Mouse (Mus musculus) forebrain, postnatal 0 days (tissue): ENCODE measurements around the gene Bbs12. TPM values are rescaled to one million over a fixed set of nuclear protein-coding genes. Genes with fewer than 3 reads are reported as not detected.

ENCODE experiments used
- ATAC-seq: fragments of 200-750 bp; cut with Nextera tagmentation; 2 replicates; pipeline ENCODE4 v1.8.0; 2017; ENCODE audit warnings: mild to moderate bottlenecking, moderate library complexity
- DNase-seq: peaks from one replicate; pipeline ENCODE4 v3.0.0-alpha.2; 2015
- H3K27ac ChIP-seq: fragments of 300-500 bp; sonication (generic); 2 replicates; pipeline ENCODE4 v1.5.1; 2014; ENCODE audit warnings: low read depth, mild to moderate bottlenecking, antibody characterized with exemption, low read length, moderate library complexity, mixed read lengths
- H3K27me3 ChIP-seq: fragments of 300-500 bp; sonication (generic); 2 replicates; pipeline ENCODE4 v1.6.1; 2014; ENCODE audit warnings: mild to moderate bottlenecking, low read length, mixed read lengths; ENCODE audit not compliant: insufficient read depth
- H3K36me3 ChIP-seq: fragments of 300-500 bp; sonication (generic); 2 replicates; pipeline ENCODE4 v1.6.1; 2014; ENCODE audit warnings: mild to moderate bottlenecking, moderate library complexity; ENCODE audit not compliant: insufficient read depth
- H3K4me1 ChIP-seq: fragments of 300-500 bp; sonication (generic); 2 replicates; pipeline ENCODE4 v1.6.1; 2014; ENCODE audit warnings: antibody characterized with exemption; ENCODE audit not compliant: insufficient read depth
- H3K4me2 ChIP-seq: fragments of 300-500 bp; sonication (generic); 2 replicates; pipeline ENCODE4 v1.6.1; 2014; ENCODE audit warnings: low read depth, mild to moderate bottlenecking, moderate library complexity
- H3K4me3 ChIP-seq: fragments of 300-500 bp; sonication (generic); 2 replicates; pipeline ENCODE4 v1.5.1; 2014; ENCODE audit warnings: low read depth, low read length, mixed read lengths
- H3K9ac ChIP-seq: fragments of 300-500 bp; sonication (generic); 2 replicates; pipeline ENCODE4 v1.6.1; 2014; ENCODE audit warnings: mild to moderate bottlenecking
- H3K9me3 ChIP-seq: fragments of 300-500 bp; sonication (generic); 2 replicates; pipeline ENCODE4 v1.6.1; 2016; ENCODE audit warnings: low read length
- CTCF ChIP-seq: sonication (generic); IDR thresholded peaks from 2 replicates; pipeline ENCODE4 v1.5.1; 2016; ENCODE audit warnings: antibody characterized with exemption, control low read depth, low read depth
- WGBS: fragments of 180-500 bp; shearing (Covaris S2); extraction: QIAGEN DNeasy Blood & Tissue Kit; methylation state at CpG from one replicate; pipeline ENCODE4 v1.1.7; 2014; 5-methylcytosine and 5-hydroxymethylcytosine counted together
- polyA plus RNA-seq: library from polyadenylated mRNA; unstranded; fragments of >200 nt; fragmentation: Nextera tagmentation; extraction: Ambion mirVana; gene quantifications from 2 replicates; pipeline ENCODE4 v1.2.1, GENCODE M21; 2015
- total RNA-seq: library from RNA; depleted of rRNA; stranded (reverse); fragments of >200 nt; gene quantifications from 2 replicates; pipeline ENCODE4 v1.2.3, GENCODE M21; 2014

Bbs12 gene
- total and polyA plus RNA-seq, 2 experiments from 2014 or later: 3.8 to 6.4 TPM

DNA sequence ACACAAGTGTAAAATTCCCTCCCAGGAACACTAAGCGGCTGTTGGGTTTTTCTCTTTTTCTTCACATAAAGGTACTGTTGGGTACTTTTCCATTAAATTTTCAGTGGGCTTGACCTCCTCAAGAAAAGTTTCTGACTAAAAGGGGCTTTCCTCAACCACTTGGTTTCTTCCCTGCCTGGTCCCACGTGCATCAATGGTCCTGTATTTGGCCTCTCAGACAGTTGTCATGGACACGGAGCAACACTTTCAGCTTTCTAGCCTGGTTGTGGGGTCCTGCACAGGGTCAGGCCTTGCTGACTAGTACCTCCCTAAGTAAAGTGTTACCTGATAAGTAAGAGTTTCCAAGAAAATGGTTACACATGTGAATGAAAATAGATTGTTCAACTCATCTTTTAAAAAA is 12.9 kb upstream of the Bbs12 start:
- TF ChIP-seq CTCF: no peak
- no peak overlapping the region for H3K4me2 ChIP-seq
- H3K4me3 ChIP-seq: no peak overlapping the region
- no peak for DNase-seq
- no peak overlapping the region for H3K27ac ChIP-seq
- 78% methylated on average over 3 of the region's 3 CpGs for WGBS
- ATAC-seq: no peak
- H3K9ac ChIP-seq: no peak overlapping the region
- H3K9me3 ChIP-seq: no peaks in the 10 kb centered on the region
- H3K36me3 ChIP-seq: no peaks in the 10 kb centered on the region
- H3K27me3 ChIP-seq: no peaks in the 10 kb centered on the region
- H3K4me1 ChIP-seq: no peaks in the 10 kb centered on the region

DNA sequence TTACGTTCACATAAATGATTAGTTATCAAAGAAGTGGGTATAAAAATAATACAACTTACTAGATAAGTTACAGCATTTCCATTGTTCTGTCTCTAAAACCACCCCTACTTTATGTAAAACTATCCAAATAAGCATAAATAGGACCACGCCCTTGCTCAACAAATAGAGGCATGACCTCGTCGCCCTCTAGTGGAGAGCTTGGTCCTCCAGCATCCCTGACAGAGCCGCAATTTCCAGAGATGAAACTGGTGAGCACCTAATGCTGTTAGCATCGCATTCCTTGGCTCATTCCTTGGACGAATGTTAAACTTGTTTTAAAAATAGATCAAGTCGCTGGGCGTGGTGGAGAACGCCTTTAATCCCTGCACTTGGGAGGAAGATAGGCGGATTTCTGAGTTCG is 9.7 kb upstream of the Bbs12 start:
- 37% methylated on average over 12 of the region's 12 CpGs for WGBS
- Histone ChIP-seq H3K4me2 (no peak overlapping the region), H3K36me3 (no peaks in the 10 kb centered on the region), H3K9me3 (no peaks in the 10 kb centered on the region), H3K27me3 (no peaks in the 10 kb centered on the region), H3K4me1 (no peaks in the 10 kb centered on the region), H3K9ac (no peak overlapping the region), H3K4me3 (no peak overlapping the region), H3K27ac (no peak overlapping the region)
- TF ChIP-seq CTCF: peak; percentile 66
- ATAC-seq: peak; percentile 36; the same call in 1 of the 2 replicates
- DNase-seq: peak; percentile 31

DNA sequence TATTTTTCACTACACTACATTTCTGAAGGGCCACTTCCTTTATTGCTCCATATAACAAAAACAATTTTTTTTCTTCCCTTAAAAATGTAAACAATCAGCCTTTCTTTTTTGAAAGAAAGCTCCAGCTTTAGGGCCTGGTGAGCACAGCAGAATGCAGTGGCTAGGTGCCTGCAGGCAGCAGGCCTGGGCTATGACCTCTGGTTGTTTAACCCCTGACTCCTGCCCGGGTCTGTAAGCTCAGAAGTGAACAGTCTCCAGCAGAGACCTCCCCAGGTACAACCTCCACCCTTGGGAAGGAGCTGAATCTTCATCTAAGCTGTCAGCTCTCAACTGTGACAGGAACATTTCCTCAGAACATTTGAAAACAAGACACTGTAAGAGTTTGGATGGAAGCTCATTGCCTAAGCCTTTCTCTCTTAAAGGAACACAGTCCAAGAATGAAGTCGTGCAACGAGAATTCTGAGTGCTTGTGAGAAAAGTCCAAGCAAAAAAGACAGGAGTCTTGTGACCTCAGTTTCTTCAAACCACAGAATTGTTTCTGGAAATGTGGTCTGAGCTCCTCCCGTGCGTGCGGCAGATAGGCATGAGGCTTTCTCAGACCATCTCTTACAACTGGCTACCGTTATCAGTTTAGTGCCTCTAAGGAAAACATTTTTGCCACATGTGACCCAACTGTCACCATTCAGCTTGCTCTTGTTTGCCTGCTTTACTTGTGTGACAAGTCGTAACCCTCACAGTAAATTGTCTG is 8.8 kb upstream of the Bbs12 start:
- no peak for TF ChIP-seq CTCF
- H3K36me3 ChIP-seq: no peaks in the 10 kb centered on the region

DNA sequence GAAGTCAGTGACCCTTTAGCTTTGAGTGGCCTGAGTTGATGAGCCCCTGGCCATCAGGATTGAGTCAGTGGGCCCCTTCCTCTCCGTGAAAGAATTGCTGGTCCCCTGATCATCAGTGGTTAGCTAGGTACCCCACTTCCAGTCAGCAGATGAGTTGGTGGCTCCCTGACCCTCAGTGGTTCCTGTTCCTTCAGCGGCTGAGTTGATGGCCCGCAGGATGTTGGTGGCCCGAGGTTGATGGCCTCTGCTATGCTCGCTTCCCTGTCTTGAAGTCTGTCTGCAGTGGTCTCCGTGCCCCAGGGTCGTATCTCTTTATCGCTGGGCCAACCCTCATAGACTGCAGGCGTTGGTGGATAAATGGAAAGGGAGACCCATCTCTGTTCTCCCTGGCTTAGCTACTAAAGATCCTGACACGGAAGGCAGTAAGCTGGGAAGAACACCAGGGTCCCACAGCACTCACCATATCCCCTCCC is 421 bp upstream of the Bbs12 start:
- 2% methylated on average over 10 of the region's 10 CpGs for WGBS
- Histone ChIP-seq H3K27me3 (no peaks in the 10 kb centered on the region), H3K27ac (no peak overlapping the region), H3K4me3 (peak overlapping the region; percentile 96), H3K4me2 (peak overlapping the region; percentile 61), H3K9me3 (no peaks in the 10 kb centered on the region), H3K9ac (peak overlapping the region; percentile 86), H3K36me3 (no peaks in the 10 kb centered on the region), H3K4me1 (no peaks in the 10 kb centered on the region)
- ATAC-seq (no peak), DNase-seq (no peak)
- TF ChIP-seq CTCF: no peak

More for the DNA sequence above, 8.8 kb upstream of the Bbs12 start:
- Histone ChIP-seq H3K4me3 (no peak overlapping the region), H3K4me2 (no peak overlapping the region), H3K9ac (no peak overlapping the region), H3K27me3 (no peaks in the 10 kb centered on the region), H3K27ac (no peak overlapping the region), H3K9me3 (no peaks in the 10 kb centered on the region), H3K4me1 (no peaks in the 10 kb centered on the region)
- no peak for DNase-seq
- no peak for ATAC-seq
- WGBS: 80% methylated on average over 8 of the region's 8 CpGs

DNA sequence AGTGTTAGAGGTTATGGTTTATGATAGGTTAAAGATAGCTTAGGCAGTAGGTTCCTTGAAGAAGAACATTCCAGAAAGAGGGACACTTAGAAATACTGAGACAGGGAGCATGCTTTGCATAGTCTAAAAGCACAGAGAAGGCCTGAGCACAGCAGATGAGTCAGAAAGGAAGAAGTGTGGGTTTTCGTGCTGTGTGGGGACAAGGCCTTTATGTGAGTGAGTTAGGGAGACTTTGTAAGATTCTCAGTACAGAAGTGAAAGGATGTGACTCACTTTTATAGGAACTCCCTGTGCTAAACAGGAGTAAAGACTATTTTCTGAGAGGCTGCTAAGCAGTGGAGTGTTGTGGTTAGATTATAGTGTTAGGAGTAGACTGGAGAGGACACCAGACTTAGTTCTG is 1.0 kb downstream of the Bbs12 start:
- WGBS: 25% methylated on average over 1 of the region's 1 CpGs
- TF ChIP-seq CTCF: no peak
- Histone ChIP-seq H3K9ac (no peak overlapping the region), H3K4me1 (no peaks in the 10 kb centered on the region), H3K4me2 (peak overlapping the region; percentile 61), H3K27ac (no peak overlapping the region), H3K27me3 (no peaks in the 10 kb centered on the region), H3K9me3 (no peaks in the 10 kb centered on the region), H3K4me3 (no peak overlapping the region), H3K36me3 (no peaks in the 10 kb centered on the region)
- ATAC-seq: no peak
- no peak for DNase-seq

DNA sequence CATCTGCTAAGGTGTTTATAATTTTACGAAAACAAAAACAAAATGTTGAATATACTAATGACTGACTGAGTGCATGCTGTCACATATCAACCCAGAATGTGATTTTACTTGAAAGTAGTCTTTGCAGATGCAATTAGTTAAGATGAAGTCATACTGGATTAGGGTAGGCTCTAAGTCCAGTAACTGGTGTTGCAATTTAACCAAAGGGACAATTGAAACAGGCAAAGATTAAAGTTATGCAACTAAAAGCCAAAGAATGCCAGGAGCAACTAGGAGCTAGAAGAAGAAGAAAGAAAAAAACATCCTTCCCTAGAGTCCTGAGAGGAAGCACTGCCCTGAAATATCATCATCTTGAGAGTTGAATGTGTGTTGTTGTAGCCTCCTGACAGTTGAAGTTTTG is 3.9 kb downstream of the Bbs12 start:
- H3K4me1 ChIP-seq: no peaks in the 10 kb centered on the region
- no peak overlapping the region for H3K27ac ChIP-seq
- H3K9ac ChIP-seq: no peak overlapping the region
- H3K4me3 ChIP-seq: no peak overlapping the region
- TF ChIP-seq CTCF: no peak
- no peak for ATAC-seq
- H3K9me3 ChIP-seq: no peaks in the 10 kb centered on the region
- no peak overlapping the region for H3K4me2 ChIP-seq
- no peaks in the 10 kb centered on the region for H3K27me3 ChIP-seq
- no peak for DNase-seq
- WGBS: 97% methylated on average over 1 of the region's 1 CpGs
- H3K36me3 ChIP-seq: peaks cover 5% of the 10 kb centered on the region; the same call in 1 of the 2 replicates

DNA sequence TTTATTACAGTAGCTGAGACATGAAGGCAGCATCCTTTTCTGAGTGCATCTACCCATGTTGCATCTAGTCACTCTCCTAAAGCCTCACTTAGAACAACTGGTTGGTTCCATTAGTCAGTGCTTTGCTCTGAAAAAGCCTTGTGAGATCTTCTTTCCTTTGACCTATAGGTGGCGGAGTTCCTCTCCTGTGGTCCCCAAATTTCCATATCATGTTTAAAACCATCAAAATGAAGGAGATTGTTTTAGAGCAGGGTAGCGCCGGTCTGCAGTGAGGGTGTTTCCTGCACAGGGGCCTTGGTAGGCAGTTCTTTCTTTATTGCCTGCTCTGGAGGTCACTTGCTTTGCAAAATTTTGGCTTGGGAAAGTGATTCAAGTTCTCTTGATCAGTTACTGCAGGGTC is 12.0 kb downstream of the Bbs12 start:
- Histone ChIP-seq H3K4me3 (no peak overlapping the region), H3K36me3 (peaks cover 5% of the 10 kb centered on the region; the same call in 1 of the 2 replicates), H3K27ac (no peak overlapping the region), H3K27me3 (no peaks in the 10 kb centered on the region), H3K4me2 (no peak overlapping the region), H3K9ac (no peak overlapping the region), H3K4me1 (no peaks in the 10 kb centered on the region), H3K9me3 (no peaks in the 10 kb centered on the region)
- DNase-seq (peak; percentile 13), ATAC-seq (peak; percentile 32; the same call in 1 of the 2 replicates)
- 40% methylated on average over 3 of the region's 3 CpGs for WGBS
- peak; percentile 57 for TF ChIP-seq CTCF
